Mouse (Mus musculus): ENCODE results near the gene Arid3b. TPM values are rescaled to one million over a fixed set of nuclear protein-coding genes. Genes with fewer than 3 reads are reported as not detected.

Arid3b gene
- polyA plus RNA-seq, 1 experiment from 2014 or later: 3.8 TPM

DNA sequence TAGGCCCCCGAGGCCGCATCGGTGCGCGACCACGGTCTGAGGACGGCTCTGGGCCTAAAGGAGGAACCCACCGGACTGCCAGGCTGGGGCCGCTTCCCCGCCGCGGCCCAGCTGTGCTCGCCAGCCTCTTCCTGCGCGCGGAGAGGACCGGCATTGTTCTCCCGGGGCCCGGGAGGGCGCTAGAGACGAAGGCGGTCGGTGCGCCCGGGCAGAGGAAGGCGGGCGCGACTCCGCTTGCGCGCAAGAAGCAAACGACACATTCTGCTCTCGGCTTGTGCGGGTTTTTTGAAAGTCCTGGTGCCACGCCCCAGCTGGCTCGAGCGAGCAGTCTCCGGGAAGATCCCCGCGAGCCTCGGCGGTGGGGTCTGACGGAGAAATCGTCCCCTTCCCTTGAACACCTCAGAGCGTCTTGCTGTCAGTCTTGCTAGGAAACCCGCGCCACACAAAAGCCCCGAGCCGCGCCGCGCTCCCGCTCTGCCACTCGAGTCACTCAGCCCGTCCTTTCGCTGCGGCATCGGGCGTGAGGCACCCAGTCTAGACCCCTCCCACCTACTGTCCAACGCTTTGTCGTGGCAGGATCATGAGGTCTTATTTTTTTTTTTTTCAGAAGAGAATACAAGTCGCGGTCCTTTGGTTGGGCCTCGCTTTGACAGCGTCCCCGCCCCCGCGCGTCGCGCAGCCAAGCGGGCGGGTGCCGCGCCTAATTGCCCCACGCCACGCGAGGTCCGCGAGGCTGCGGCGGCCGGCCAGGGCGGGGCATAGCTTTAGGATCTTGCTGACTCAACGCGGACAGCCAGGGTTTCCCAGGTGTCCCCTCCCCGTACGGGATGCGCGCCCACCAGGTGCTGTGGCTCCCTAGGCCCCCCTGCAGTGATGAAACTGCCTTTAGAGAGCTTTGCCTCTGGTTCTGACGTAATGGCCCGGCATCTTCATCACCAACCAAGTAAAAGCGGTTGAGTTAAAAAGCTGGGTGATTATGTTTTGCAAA lies 70.9 kb downstream of the Arid3b start, which contains the start of gene Clk3:
Gene Clk3, minus strand, starts transcription at position 497 of the 988 bp plus-strand sequence.
- H3K9ac ChIP-seq (ENCODE audit: low read depth, low read length): peak within 1 kb of the TSS; percentile 99
- H3K4me2 ChIP-seq (ENCODE audit: low read depth, low read length): peak within 1 kb of the TSS; percentile 93
- peak; percentile 7 for ATAC-seq (ENCODE audit: low read depth)
- peak within 1 kb of the TSS; percentile 97 for H3K4me3 ChIP-seq (ENCODE audit: low read depth, low read length)
- H3K27me3 ChIP-seq (replicated peaks; ENCODE audit: control insufficient read depth, insufficient read depth, low read length): no peaks in the 10 kb centered on the region
- H3K9me3 ChIP-seq (ENCODE audit: control insufficient read depth, low read length): no peaks in the 10 kb centered on the region
- H3K36me3 ChIP-seq (ENCODE audit: control insufficient read depth, insufficient read depth, low read length): peaks cover 9% of the 10 kb centered on the region
- H3K4me1 ChIP-seq (ENCODE audit: control insufficient read depth, insufficient read depth, low read length): peaks cover 24% of the 10 kb centered on the region
- peak; percentile 77 for DNase-seq (ENCODE audit: low spot score)
- WGBS: under 1% methylated on average over 78 of the region's 93 CpGs
- peak within 1 kb of the TSS; percentile 98 for H3K27ac ChIP-seq (replicated peaks; ENCODE audit: low read depth, low read length)

GRCm38 (mm10) chr9:57764974-57765363 lies 71.6 kb downstream of the Arid3b start:
- Histone ChIP-seq H3K4me1 (ENCODE audit: control insufficient read depth, insufficient read depth, low read length) (peaks cover 24% of the 10 kb centered on the region), H3K27me3 (replicated peaks; ENCODE audit: control insufficient read depth, insufficient read depth, low read length) (no peaks in the 10 kb centered on the region), H3K9ac (ENCODE audit: low read depth, low read length) (peak overlapping the region; percentile 99), H3K36me3 (ENCODE audit: control insufficient read depth, insufficient read depth, low read length) (peaks cover 16% of the 10 kb centered on the region), H3K9me3 (ENCODE audit: control insufficient read depth, low read length) (no peaks in the 10 kb centered on the region), H3K4me2 (ENCODE audit: low read depth, low read length) (peak overlapping the region; percentile 93), H3K27ac (replicated peaks; ENCODE audit: low read depth, low read length) (peak overlapping the region; percentile 98), H3K4me3 (ENCODE audit: low read depth, low read length) (peak overlapping the region; percentile 97)
- WGBS: 0% methylated on average over 17 of the region's 45 CpGs
- ATAC-seq (ENCODE audit: low read depth) (peak; percentile 95), DNase-seq (ENCODE audit: low spot score) (peak; percentile 96)

- Histone ChIP-seq H3K4me3 (ENCODE audit: low read depth, low read length) (peak overlapping the region; percentile 97), H3K4me2 (ENCODE audit: low read depth, low read length) (peak overlapping the region; percentile 93), H3K9ac (ENCODE audit: low read depth, low read length) (peak overlapping the region; percentile 99), H3K9me3 (ENCODE audit: control insufficient read depth, low read length) (no peaks in the 10 kb centered on the region), H3K4me1 (ENCODE audit: control insufficient read depth, insufficient read depth, low read length) (peaks cover 24% of the 10 kb centered on the region), H3K27me3 (replicated peaks; ENCODE audit: control insufficient read depth, insufficient read depth, low read length) (no peaks in the 10 kb centered on the region), H3K27ac (replicated peaks; ENCODE audit: low read depth, low read length) (peak overlapping the region; percentile 98), H3K36me3 (ENCODE audit: control insufficient read depth, insufficient read depth, low read length) (peaks cover 22% of the 10 kb centered on the region)
- under 1% methylated on average over 31 of the region's 57 CpGs for WGBS
- ATAC-seq (ENCODE audit: low read depth): peak; percentile 71
- peak; percentile 81 for DNase-seq (ENCODE audit: low spot score)
These were observed 72.2 kb downstream of the Arid3b start for GRCm38 (mm10) chr9:57764147-57764973.

DNA sequence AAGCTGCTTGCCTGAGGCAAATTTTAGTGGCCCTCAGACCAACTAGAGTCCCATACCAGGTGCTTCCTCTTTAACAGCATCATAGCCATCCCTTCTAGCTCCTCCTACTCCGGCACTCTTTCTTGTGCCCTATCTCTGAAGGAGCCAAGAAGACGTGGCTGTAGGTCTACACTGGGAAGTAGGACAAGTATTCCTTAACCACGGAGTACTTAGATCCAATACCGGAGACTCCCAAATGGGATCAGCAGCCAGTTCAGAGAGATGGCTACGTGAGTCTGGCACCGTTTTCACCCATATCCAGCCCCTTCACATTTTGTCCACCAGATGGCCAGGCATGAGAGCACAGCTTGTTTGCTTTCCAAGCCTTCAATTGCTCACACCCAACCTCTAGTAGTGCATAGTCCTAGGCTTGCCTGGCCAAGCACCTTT lies 74.0 kb downstream of the Arid3b start:
- H3K9me3 ChIP-seq (ENCODE audit: control insufficient read depth, low read length): no peaks in the 10 kb centered on the region
- H3K27ac ChIP-seq (replicated peaks; ENCODE audit: low read depth, low read length): no peak overlapping the region
- 0 out of 2 replicates have a peak overlapping the region, but pooled peaks have one; percentile 11 for H3K9ac ChIP-seq (ENCODE audit: low read depth, low read length)
- H3K4me1 ChIP-seq (ENCODE audit: control insufficient read depth, insufficient read depth, low read length): peaks cover 24% of the 10 kb centered on the region
- no peak for ATAC-seq (ENCODE audit: low read depth)
- H3K4me3 ChIP-seq (ENCODE audit: low read depth, low read length): 0 out of 2 replicates have a peak overlapping the region, but pooled peaks have one; percentile 97
- 62% methylated on average over 6 of the region's 6 CpGs for WGBS
- no peaks in the 10 kb centered on the region for H3K27me3 ChIP-seq (replicated peaks; ENCODE audit: control insufficient read depth, insufficient read depth, low read length)
- H3K36me3 ChIP-seq (ENCODE audit: control insufficient read depth, insufficient read depth, low read length): peaks cover 40% of the 10 kb centered on the region
- peak overlapping the region; percentile 93 for H3K4me2 ChIP-seq (ENCODE audit: low read depth, low read length)
- peak; percentile 46 for DNase-seq (ENCODE audit: low spot score)

- Histone ChIP-seq H3K36me3 (ENCODE audit: control insufficient read depth, insufficient read depth, low read length) (peaks cover 47% of the 10 kb centered on the region), H3K4me3 (ENCODE audit: low read depth, low read length) (no peak overlapping the region), H3K9ac (ENCODE audit: low read depth, low read length) (0 out of 2 replicates have a peak overlapping the region, but pooled peaks have one; percentile 20), H3K27me3 (replicated peaks; ENCODE audit: control insufficient read depth, insufficient read depth, low read length) (no peaks in the 10 kb centered on the region), H3K9me3 (ENCODE audit: control insufficient read depth, low read length) (no peaks in the 10 kb centered on the region), H3K4me1 (ENCODE audit: control insufficient read depth, insufficient read depth, low read length) (peaks cover 24% of the 10 kb centered on the region), H3K27ac (replicated peaks; ENCODE audit: low read depth, low read length) (no peak overlapping the region), H3K4me2 (ENCODE audit: low read depth, low read length) (peak overlapping the region; percentile 93; the same call in 1 of the 2 replicates)
- ATAC-seq (ENCODE audit: low read depth): no peak
- peak; percentile 43 for DNase-seq (ENCODE audit: low spot score)
- WGBS: 91% methylated on average over 13 of the region's 13 CpGs
These were observed 74.7 kb downstream of the Arid3b start for GRCm38 (mm10) chr9:57761563-57762551.

GRCm38 (mm10) chr9:57760416-57761146 lies 76.0 kb downstream of the Arid3b start:
- Histone ChIP-seq H3K9me3 (ENCODE audit: control insufficient read depth, low read length) (no peaks in the 10 kb centered on the region), H3K4me3 (ENCODE audit: low read depth, low read length) (no peak overlapping the region), H3K27me3 (replicated peaks; ENCODE audit: control insufficient read depth, insufficient read depth, low read length) (no peaks in the 10 kb centered on the region), H3K36me3 (ENCODE audit: control insufficient read depth, insufficient read depth, low read length) (peaks cover 57% of the 10 kb centered on the region), H3K27ac (replicated peaks; ENCODE audit: low read depth, low read length) (no peak overlapping the region), H3K4me2 (ENCODE audit: low read depth, low read length) (no peak overlapping the region), H3K4me1 (ENCODE audit: control insufficient read depth, insufficient read depth, low read length) (peaks cover 18% of the 10 kb centered on the region), H3K9ac (ENCODE audit: low read depth, low read length) (no peak overlapping the region)
- no peak for DNase-seq (ENCODE audit: low spot score)
- ATAC-seq (ENCODE audit: low read depth): no peak
- WGBS: 96% methylated on average over 24 of the region's 24 CpGs

- H3K27ac ChIP-seq (replicated peaks; ENCODE audit: low read depth, low read length): no peak overlapping the region
- H3K4me1 ChIP-seq (ENCODE audit: control insufficient read depth, insufficient read depth, low read length): peaks cover 18% of the 10 kb centered on the region
- no peak for ATAC-seq (ENCODE audit: low read depth)
- no peaks in the 10 kb centered on the region for H3K27me3 ChIP-seq (replicated peaks; ENCODE audit: control insufficient read depth, insufficient read depth, low read length)
- H3K4me3 ChIP-seq (ENCODE audit: low read depth, low read length): no peak overlapping the region
- peaks cover 70% of the 10 kb centered on the region for H3K36me3 ChIP-seq (ENCODE audit: control insufficient read depth, insufficient read depth, low read length)
- 28% methylated on average over 6 of the region's 6 CpGs for WGBS
- peak; percentile 47 for DNase-seq (ENCODE audit: low spot score)
- H3K4me2 ChIP-seq (ENCODE audit: low read depth, low read length): no peak overlapping the region
- no peaks in the 10 kb centered on the region for H3K9me3 ChIP-seq (ENCODE audit: control insufficient read depth, low read length)
- H3K9ac ChIP-seq (ENCODE audit: low read depth, low read length): no peak overlapping the region
These were observed 77.3 kb downstream of the Arid3b start for GRCm38 (mm10) chr9:57759289-57759688.

Data from embryonic facial prominence, embryonic 14.5 days (tissue).